Mouse (Mus musculus): ENCODE data around the gene Snrnp200.
"Not testable (repeated sequence)": the region's sequence is repeated elsewhere in the genome, so short reads cannot be mapped to it uniquely, and the experiment has no call there.

Snrnp200 gene

DNA sequence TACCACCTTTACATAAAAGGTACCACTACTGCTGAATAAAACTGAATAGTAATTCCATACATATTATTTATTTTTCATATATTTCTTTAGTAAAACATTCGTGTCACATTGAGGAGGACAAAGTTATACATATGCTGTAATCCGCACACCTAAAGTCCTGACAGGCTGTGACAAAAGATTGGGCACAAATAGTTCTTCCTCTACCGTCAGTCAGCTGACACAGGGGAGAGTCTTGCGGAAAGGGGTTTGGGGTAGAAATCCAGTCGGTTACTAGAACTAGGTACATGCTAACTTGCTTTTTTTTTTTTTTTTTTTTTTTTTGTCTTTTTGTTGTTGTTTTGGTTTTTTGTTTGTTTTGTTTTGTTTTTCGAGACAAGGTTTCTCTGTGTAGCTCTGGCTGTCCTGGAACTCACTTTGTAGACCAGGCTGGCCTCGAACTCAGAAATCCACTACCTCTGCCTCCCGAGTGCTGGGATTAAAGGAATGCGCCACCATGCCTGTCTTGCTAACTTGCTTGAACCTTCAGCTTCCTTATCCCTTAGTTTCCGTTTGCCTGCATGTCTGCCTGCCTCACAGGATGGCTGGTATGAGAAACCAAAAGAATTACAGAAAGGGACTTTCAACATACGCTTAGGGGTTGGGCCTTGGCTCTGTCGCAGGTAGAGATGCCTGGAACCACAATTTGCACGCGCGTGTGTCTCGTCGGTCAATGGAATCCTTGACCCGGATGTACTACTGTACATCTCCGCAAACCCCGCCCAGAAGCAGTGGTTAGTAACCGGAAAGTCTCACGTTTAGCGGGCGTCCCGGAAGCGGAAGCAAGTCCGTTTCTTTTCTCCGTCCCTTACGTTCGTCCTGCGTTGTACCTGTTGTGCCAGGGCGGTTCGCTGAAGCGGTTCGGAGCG lies at the start of gene Snrnp200, which contains the start of gene 1810024B03Rik:
Snrnp200 (plus strand) TSS at position 840 of the 905 bp plus-strand sequence.
1810024B03Rik (minus strand) TSS at position 734 of the 905 bp plus-strand sequence.
- peak; percentile 91 for DNase-seq (ENCODE audit: low spot score)

DNA sequence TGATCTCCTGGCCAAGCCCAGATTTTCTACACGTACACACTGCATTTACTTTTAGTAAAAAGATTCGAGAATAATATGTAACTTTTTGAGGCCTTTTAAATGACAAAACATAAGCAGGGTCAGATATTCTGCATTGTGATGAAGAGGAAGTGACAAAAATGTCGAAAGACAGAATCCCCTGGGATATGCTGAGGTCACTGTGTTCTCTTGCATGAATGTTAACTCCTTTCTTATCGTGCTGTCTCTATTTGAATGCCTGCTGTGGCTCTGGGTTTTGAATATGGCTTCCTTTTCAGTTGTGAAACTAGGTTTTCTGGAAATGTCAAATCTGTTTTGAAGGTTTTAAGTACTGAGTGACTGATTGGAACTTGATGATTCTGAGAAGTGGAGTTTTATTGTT lies 42.5 kb upstream of the Snrnp200 start:
- no peak for DNase-seq (ENCODE audit: low spot score)

GRCm38 (mm10) chr2:127166261-127166660 lies 41.9 kb upstream of the Snrnp200 start:
- DNase-seq (ENCODE audit: low spot score) = peak; percentile 40

- DNase-seq (ENCODE audit: low spot score) = peak; percentile 84
These were observed 25.4 kb upstream of the Snrnp200 start for GRCm38 (mm10) chr2:127182598-127183381.

GRCm38 (mm10) chr2:127189574-127189973 lies 18.6 kb upstream of the Snrnp200 start:
- DNase-seq (ENCODE audit: low spot score) = no peak

DNA sequence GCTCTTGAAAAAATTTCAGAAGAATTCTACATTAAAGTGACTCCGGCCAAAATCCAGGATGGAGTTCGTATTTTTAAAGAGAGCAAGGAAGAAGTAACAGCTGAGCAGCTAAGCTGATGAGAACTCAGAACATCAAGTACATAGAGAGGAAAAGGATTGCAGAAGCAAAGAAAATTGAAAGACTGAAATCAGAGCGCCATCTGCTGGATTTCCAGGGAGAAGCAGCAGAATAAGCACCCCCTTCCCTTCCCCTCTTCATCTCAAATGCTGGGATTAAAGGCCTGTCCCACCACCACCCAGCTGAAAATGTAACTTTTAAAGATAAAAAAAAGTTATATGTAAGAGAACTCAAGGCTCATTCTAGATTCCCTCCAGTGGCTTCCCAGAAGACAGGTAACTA lies 3.3 kb upstream of the Snrnp200 start:
- DNase-seq (ENCODE audit: low spot score) = peak; percentile 25

- DNase-seq (ENCODE audit: low spot score) = not testable (repeated sequence)
These were observed 2.2 kb upstream of the Snrnp200 start for GRCm38 (mm10) chr2:127205936-127206335.

- DNase-seq (ENCODE audit: low spot score) = no peak
These were observed 1.3 kb upstream of the Snrnp200 start for GRCm38 (mm10) chr2:127206916-127207315.

- DNase-seq (ENCODE audit: low spot score) = no peak
These were observed 225 bp downstream of the Snrnp200 start for GRCm38 (mm10) chr2:127208452-127208769.

DNA sequence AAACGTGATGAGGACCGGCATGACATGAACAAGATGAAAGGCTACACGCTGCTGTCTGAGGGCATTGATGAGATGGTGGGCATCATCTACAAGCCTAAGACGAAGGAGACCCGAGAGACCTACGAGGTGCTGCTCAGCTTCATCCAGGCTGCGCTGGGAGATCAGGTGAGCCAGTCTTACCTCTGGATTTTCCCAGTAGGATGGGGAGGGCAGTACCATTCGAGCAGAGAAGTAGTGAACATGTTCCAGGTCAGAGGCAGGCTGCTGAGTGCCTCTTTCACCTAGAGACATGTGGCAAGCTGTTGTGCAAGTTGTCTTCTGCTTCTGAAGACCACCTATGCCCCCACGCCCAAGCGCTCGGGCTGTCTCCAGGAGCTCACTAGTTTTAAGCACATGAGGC lies 2.5 kb downstream of the Snrnp200 start:
- DNase-seq (ENCODE audit: low spot score) = no peak

- DNase-seq (ENCODE audit: low spot score) = no peak
These were observed 9.6 kb downstream of the Snrnp200 start for GRCm38 (mm10) chr2:127217746-127218145.

DNA sequence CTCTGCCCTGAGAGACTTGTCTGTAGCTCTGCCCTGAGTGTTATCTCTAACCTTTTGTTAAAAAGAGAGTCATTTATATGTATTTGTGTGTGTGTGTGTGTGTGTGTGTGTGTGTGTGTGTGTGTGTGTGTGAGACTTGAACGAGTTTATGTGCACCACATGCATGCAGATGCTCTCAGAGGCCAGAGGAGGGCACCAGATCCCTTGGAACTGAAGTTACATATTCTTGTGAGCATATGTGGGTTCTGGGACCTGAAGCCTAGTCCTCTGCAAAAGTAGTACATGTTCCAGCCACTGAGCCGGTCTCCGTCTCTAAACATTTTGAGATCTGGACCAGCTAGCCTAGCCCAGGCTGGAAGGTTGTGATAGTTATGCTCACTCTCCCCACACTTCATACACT lies 17.1 kb downstream of the Snrnp200 start:
- no peak for DNase-seq (ENCODE audit: low spot score)

GRCm38 (mm10) chr2:127237897-127238610 lies 29.9 kb downstream of the Snrnp200 start:
- no peak for DNase-seq (ENCODE audit: low spot score)

DNA sequence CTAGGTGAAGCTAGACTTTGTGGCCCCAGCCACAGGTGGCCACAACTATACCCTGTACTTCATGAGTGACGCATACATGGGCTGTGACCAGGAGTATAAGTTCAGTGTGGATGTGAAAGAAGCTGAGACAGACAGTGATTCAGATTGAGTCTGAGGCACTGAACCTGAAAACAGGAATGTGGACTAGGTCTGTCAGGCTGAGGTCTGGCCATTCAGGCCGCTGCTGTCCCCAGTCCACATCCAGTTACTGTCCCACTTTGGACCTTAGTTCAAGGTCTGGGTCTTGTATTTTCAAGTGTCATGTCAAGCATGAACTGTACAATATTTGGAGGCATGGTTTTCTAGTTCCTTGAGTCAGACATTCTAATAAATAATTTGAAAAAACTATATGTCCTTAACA lies 31.9 kb downstream of the Snrnp200 start:
- no peak for DNase-seq (ENCODE audit: low spot score)

- peak; percentile 93 for DNase-seq (ENCODE audit: low spot score)
These were observed 39.6 kb downstream of the Snrnp200 start, which contains the start of the genes Ciao1 and Tmem127 for GRCm38 (mm10) chr2:127247592-127248333. Ciao1 (minus strand) TSS chr2:127247816. Tmem127 (plus strand) TSS chr2:127247908.

- peak; percentile 11 for DNase-seq (ENCODE audit: low spot score)
These were observed 40.3 kb downstream of the Snrnp200 start for GRCm38 (mm10) chr2:127248334-127249004.

DNA sequence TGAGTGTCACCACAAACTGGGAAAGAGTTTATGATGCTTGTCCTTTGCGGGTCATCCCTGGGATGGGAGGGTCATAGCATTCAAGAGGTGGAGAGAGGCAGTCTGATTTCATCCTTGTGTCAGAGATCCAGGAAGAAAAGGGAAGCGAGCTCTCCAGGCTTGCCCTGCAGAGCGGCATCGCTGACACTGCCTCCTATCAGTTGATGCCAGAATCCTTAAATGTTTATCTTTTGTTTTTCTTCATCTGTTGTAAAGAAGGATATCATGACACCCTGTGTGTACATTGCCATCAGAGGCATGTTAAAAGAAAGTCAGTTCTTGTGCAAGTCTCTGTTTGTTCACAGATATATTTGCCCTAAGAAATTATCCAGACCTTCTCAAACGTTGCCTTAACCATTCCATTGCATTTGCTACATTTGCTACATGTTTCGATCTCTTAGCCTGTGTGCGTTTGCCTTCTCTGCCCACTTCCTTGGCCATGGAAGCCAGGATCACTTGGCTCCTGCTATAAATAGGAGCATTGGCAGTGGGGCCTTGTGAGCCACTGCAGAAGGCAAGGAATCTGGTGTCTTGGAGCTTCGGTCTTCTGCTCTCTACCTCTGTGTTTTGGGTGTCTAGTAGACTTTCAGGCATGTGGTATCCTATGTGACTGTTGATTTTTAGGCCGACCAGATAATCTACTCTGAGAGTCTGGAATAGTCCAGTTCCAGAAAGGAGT lies 42.3 kb downstream of the Snrnp200 start:
- no peak for DNase-seq (ENCODE audit: low spot score)

DNA sequence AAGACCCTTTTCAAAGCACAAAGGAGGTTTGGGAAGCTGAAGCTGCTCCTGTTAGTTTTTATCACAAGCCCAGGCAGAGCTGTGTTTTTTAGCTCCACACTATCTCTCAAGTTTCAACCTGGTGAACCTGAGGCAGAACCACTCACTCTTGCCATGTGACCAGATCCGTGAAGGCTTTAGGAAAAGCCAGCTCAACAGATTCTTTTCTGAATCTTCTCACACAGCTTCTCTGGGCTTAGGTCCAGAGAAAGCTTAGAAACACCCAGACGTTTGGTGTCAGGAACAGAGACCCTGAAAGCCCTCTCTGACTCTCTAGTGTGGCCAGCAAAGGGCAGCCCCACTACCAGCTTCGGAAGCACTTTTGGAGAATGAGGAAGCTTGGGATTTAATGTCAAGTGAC lies 43.3 kb downstream of the Snrnp200 start:
- DNase-seq (ENCODE audit: low spot score) = no peak

DNA sequence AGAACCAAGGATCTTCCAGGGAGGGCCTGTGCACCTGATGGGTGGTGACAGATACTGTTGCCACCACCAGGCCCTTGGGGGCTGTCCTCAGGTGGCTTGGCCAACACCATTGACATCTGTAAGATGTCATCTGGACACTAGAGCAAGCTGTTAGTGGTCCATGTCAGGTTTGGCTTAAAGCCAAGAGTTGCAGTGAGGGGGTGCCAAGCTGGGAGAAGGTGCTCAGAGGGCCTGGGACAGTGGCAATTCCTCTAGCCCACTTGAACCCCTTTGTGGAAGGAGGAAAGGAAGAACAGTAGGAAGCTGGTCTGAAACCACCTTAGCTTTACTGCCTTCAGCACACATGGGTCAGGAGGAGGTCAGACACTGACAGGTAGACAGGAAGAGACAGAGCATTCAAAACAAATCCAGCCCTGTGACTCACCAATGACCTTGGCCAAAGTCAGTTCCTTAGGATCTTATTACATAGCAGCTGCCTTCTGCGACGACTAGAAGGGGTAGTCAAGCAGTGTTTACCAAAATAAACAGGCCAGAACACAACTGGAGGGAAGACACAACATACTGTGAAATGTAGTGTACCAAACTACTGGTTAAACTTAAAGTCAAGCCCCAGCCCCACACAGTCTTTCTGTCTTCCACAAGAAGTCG lies 43.8 kb downstream of the Snrnp200 start:
- no peak for DNase-seq (ENCODE audit: low spot score)

DNA sequence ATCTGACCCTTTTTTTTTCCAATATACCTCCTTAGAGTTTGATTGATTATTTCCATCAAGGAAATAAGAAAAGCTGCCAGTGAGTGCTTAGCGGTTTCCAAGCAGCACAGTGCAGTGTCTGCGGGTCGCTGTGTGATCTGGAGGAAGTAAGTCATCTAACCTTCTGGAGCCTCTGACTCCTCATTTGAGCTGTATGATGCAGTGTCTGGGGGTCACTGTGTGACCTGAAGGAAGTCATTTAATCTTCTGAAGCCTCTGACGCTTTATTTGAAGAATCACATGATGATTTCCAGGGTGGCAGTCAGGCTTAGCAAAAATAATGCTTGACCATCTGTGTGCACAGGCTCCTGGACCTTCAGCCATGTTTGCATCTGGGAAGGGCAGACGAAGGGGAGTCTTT lies 44.6 kb downstream of the Snrnp200 start:
- no peak for DNase-seq (ENCODE audit: low spot score)

Data from layer of hippocampus, adult 9-10 months (tissue).